Mouse (Mus musculus) spleen, adult 12 weeks (tissue): ENCODE measurements around the gene 1700014D04Rik.
"Not testable (repeated sequence)": the region's sequence is repeated elsewhere in the genome, so short reads cannot be mapped to it uniquely, and the experiment has no call there.

Experiments used
- DNase-seq: peaks from one replicate; pipeline ENCODE4 v3.0.0; 2022; ENCODE audit warnings: low spot score

1700014D04Rik gene

DNA sequence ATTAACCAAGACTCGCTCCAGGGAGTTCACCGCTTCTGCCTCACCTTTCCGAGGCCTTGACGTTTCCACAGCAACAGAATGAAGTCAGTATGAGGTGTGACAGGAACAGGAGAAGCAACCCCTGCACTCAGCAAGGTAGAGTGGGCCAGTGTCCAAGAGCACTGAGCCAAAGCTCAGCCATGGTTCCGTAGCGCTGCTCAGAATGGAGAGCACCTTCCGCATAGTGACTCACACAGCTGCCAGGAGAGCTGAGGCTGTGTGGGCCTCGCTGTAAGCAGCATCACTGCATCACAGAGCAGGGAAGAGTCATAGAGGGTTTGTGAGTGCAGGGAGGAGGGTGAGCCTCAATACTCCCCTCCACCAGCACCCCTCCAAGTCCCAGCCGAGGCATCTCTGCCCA is at the start of gene 1700014D04Rik:
Gene 1700014D04Rik, minus strand, starts transcription at position 42 of the 400 bp plus-strand sequence.
- DNase-seq = no peak

- DNase-seq = peak; percentile 58
Observed at GRCm38 (mm10) chr13:59795807-59796465, 49.4 kb upstream of the 1700014D04Rik start.

DNA sequence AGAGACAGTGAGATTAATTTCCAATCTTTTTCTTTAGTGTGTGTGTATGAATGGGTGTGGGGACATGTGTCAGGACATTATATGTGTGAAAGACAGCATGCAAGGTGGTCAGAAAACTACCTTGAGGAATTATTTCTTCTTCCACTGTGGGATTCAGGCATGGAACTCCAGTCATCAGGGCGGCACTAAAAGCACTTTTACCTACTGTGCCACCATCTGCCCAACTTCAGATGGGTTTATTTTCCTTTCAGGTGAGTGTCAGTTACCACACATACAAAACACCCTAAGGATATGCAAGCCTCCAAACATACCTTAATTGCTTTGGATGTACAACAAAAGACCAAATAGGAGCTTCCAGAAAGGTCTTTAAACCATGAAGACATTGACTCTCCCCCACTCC is 48.2 kb upstream of the 1700014D04Rik start:
- no peak for DNase-seq

DNA sequence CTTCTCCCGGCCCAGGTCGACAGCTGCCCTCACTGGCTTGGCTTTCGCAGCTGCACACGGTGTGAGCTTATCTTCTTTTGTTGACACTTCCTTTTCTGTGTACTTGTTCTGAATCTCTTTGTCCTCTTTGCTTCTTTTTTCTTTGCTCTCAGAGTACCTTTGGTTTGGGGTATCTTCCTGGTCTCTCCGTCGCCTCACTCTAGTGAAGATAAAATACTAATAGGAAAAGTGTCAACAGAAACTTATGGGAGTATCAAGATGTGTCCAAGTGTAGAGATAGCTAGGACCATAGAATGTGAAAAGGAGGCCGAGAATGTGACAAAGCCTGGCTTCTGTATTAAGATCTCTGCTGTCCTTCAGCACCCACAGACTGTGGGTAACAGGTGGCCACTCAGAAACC is 35.6 kb upstream of the 1700014D04Rik start, which contains the start of gene Gm49354:
Gene Gm49354, minus strand, starts transcription at position 101 of the 400 bp plus-strand sequence.
- DNase-seq = no peak

DNA sequence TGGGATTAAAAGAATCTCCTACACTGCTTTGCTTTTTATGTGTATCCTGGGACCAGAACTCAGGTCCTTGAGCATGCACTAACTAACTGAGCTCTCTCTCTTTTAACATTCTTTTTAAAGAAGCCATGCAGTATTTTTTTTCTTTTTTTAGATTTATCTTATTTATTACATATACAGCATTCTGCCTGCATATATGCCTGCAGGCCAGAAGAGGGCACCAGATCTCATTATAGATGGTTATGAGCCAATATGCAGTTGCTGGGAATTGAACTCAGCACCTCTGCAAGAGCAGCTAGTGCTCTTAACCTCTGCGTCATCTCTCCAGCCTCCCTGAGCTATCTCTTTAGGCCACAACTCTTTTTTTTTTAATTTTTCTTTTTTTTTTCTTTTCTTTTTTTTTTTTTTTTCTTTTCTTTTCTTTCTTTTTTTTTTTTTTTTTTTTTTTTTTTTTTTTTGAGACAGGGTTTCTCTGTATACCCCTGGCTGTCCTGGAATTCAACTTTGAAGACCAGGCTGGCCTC is 33.3 kb upstream of the 1700014D04Rik start:
- not testable (repeated sequence) for DNase-seq

GRCm38 (mm10) chr13:59779213-59779612 is 32.7 kb upstream of the 1700014D04Rik start:
- DNase-seq = no peak

GRCm38 (mm10) chr13:59775168-59775567 is 28.6 kb upstream of the 1700014D04Rik start:
- no peak for DNase-seq

GRCm38 (mm10) chr13:59771257-59771656 is 24.7 kb upstream of the 1700014D04Rik start:
- DNase-seq = peak; percentile 58

GRCm38 (mm10) chr13:59770847-59771246 is 24.3 kb upstream of the 1700014D04Rik start:
- peak; percentile 35 for DNase-seq

DNA sequence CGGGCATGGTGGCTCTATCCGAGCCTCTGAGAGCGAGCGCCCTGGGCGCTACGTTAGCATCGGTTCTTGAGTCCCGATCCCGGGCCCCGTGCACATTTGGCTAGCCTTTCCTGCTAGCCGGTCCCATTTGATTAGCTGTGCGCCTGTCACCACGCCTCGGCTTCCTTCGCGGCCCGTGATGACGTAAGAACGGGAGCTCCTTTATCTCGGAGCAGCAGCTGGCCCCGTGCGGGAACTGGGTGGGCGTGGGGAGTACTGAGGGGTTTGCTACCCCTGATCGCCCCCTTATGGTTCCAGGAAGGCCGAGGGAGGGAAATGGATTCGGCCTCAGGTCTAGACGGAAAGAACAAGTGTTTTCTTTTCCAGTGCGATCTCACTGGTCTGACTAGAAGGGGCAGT is 23.6 kb upstream of the 1700014D04Rik start:
- peak; percentile 87 for DNase-seq

GRCm38 (mm10) chr13:59769296-59770163 is 23.0 kb upstream of the 1700014D04Rik start, which contains the start of gene Isca1:
TSS of gene Isca1 (minus strand) at chr13:59769810.
- peak; percentile 99 for DNase-seq

GRCm38 (mm10) chr13:59768531-59768930 is 22.0 kb upstream of the 1700014D04Rik start:
- peak; percentile 20 for DNase-seq

DNA sequence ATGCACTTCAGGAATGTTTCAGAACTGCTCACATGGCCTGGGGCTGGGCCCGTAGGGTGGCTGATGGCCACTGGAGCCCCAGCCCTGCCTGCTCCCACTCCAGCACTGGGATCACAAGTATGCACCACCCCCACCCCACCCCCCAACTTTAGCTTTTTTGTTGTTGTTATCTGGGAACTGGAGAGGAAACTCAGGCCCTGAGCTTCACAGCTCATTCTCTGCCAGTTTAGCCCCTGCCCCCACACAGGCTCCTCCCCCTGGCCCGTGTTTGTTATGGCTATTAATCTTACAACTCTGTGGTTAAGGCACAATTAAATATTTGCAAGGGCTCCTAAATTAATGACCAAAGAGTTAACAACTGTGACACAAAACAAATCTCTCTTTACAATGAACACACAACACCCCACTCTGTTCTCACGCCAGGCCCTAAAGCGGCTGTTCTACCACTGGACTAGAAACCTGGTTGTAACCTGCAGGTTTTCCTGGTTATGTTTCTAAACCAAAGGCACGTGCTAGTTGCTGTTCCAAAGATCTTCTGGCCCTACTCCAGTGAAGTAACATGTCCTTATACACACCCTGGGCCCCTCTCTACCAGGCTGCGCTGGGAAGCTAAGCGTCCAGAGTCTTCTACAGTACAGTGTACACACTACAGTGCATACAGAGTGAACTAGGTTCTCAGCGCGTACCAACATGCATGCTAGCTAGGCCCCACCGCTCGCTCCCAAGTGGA is 20.4 kb upstream of the 1700014D04Rik start:
- DNase-seq = no peak

GRCm38 (mm10) chr13:59762791-59763190 is 16.2 kb upstream of the 1700014D04Rik start:
- no peak for DNase-seq

GRCm38 (mm10) chr13:59756906-59757305 is 10.4 kb upstream of the 1700014D04Rik start:
- no peak for DNase-seq

- DNase-seq = no peak
Observed at GRCm38 (mm10) chr13:59750310-59750709, 3.8 kb upstream of the 1700014D04Rik start.

GRCm38 (mm10) chr13:59746164-59746563 is 388 bp downstream of the 1700014D04Rik start:
- DNase-seq = no peak

- DNase-seq = no peak
Observed at GRCm38 (mm10) chr13:59745462-59745861, 1.1 kb downstream of the 1700014D04Rik start.

GRCm38 (mm10) chr13:59741697-59742096 is 4.9 kb downstream of the 1700014D04Rik start:
- DNase-seq = no peak

DNA sequence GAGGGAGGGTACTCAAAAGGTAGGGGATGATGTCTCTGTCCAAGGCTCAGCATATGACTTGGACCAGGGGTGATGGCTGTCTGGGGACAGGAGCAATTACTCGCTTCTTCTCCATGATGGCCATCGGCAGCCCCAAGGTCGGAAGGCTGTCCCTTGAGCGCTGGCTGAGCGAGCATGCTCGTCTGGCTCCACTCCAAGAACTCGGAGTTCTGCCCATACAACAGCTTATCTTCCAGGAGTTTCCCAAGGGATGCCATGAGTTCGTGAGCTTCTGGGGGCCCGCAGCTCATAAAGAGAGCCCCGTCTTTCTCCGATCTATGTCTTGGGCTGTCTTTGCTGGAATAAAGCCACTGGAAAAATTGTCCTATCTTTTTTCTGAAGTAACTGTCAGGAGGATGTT is 5.5 kb downstream of the 1700014D04Rik start:
- no peak for DNase-seq

- peak; percentile 64 for DNase-seq
Observed at GRCm38 (mm10) chr13:59739397-59739796, 7.2 kb downstream of the 1700014D04Rik start.

DNA sequence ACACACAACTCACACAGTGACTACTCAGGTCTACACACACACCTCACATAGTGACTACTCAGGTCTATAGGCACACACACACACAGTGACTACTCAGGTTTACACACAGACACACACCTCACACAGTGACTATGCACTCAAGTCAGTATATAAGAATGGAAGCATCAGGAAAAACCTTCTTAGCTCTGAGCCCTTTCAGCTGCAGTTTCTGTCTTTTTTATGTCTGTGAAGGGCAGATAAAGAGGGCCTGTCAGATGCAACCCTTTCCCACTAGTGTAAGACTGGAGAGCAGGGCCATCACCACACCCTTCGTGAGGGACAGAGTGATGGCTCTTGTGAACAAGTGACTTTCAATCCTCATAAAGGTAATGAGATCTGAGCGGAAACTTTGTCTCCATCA is 8.1 kb downstream of the 1700014D04Rik start:
- peak; percentile 45 for DNase-seq
